In genomic region chr3:33105785-33106184, GRCm38 (mm10) we compare ENCODE assay signal across 28 mouse cellular contexts. TPM values are rescaled to one million over a fixed set of nuclear protein-coding genes. Genes with fewer than 3 reads are reported as not detected.
DNase-seq lines count a peak whose midpoint lies in the region; ATAC-seq and TF ChIP-seq lines count a peak whose summit lies in the region.
"Had no signal": no experiment of that assay in that cellular context is flagged by ENCODE, and none has a peak within 500 bp of the region (broad histone marks: within the 10 kb centered on the region; RNA-seq: fewer than 3 reads in every experiment).

No protein-coding gene starts in this region.

- no peak overlapping the region for H3K4me3 ChIP-seq in heart, adult 2 months
- H3K4me3 ChIP-seq in liver, postnatal 0 days (ENCODE audit: low read depth, low read length): no peak overlapping the region
- no peak overlapping the region for H3K4me3 ChIP-seq in liver, embryonic 11.5 days (ENCODE audit: low read depth, low read length)
- no peak overlapping the region for H3K4me3 ChIP-seq in E14TG2a.4 (replicated peaks; ENCODE audit: low read length)
- no peak overlapping the region for H3K4me3 ChIP-seq in forebrain, embryonic 13.5 days
- H3K4me3 ChIP-seq: forebrain, embryonic 12.5 days; heart, embryonic 12.5 days; kidney, embryonic 15.5 days; limb, embryonic 10.5 days; limb, embryonic 15.5 days; megakaryocyte, embryonic 14.5 days had no signal

- no peak overlapping the region for H3K9ac ChIP-seq in heart, adult 2 months (ENCODE audit: low read depth, low read length)
- no peak overlapping the region for H3K9ac ChIP-seq in liver, postnatal 0 days (replicated peaks)
- H3K9ac ChIP-seq in liver, embryonic 11.5 days (ENCODE audit: low read depth, low read length): no peak overlapping the region
- no peak overlapping the region for H3K9ac ChIP-seq in forebrain, embryonic 13.5 days
- H3K9ac ChIP-seq: forebrain, embryonic 12.5 days; heart, embryonic 12.5 days; kidney, embryonic 15.5 days; limb, embryonic 15.5 days had no signal

- no peak overlapping the region for H3K27ac ChIP-seq in heart, adult 2 months
- H3K27ac ChIP-seq in liver, postnatal 0 days (ENCODE audit: low read depth): no peak overlapping the region
- no peak overlapping the region for H3K27ac ChIP-seq in liver, embryonic 11.5 days (ENCODE audit: low read depth, low read length)
- no peak overlapping the region for H3K27ac ChIP-seq in forebrain, embryonic 13.5 days
- H3K27ac ChIP-seq: forebrain, embryonic 12.5 days; kidney, embryonic 15.5 days; limb, embryonic 10.5 days; limb, embryonic 15.5 days had no signal

- H3K4me2 ChIP-seq in liver, postnatal 0 days (ENCODE audit: low read depth, low read length): no peak overlapping the region
- no peak overlapping the region for H3K4me2 ChIP-seq in liver, embryonic 11.5 days
- no peak overlapping the region for H3K4me2 ChIP-seq in forebrain, embryonic 13.5 days
- H3K4me2 ChIP-seq: forebrain, embryonic 12.5 days; heart, embryonic 12.5 days; kidney, embryonic 15.5 days; limb, embryonic 15.5 days had no signal

- ATAC-seq in liver, postnatal 0 days: no peak
- ATAC-seq in liver, embryonic 11.5 days (replicated peaks; ENCODE audit: low FRiP score): no peak
- ATAC-seq in forebrain, embryonic 13.5 days: no peak
- ATAC-seq: hindbrain, embryonic 16.5 days; lung, postnatal 0 days had no signal

- WGBS in heart, adult 2 months: 88% methylated on average over 2 of the region's 2 CpGs
- 71% methylated on average over 1 of the region's 2 CpGs for WGBS in liver, postnatal 0 days (ENCODE audit: insufficient replicate concordance)
- WGBS in liver, embryonic 11.5 days: 71% methylated on average over 1 of the region's 2 CpGs
- 93% methylated on average over 2 of the region's 2 CpGs for WGBS in forebrain, embryonic 13.5 days

- no peaks in the 10 kb centered on the region for H3K79me2 ChIP-seq in heart, adult 2 months (replicated peaks; ENCODE audit: control insufficient read depth, insufficient read depth, low read length)

- DNase-seq in heart, adult 2 months: no peak
- DNase-seq in heart, postnatal 10 days: no peak
- no peak for DNase-seq in liver, postnatal 0 days
- DNase-seq in liver, embryonic 11.5 days (ENCODE audit: low spot score): no peak
- DNase-seq in R1 (ENCODE audit: low read depth, low spot score): peak; percentile 35
- DNase-seq: adrenal gland, postnatal 25 days; cerebellum, adult 18-20 months; cerebellum, postnatal 10 days; gastrocnemius, postnatal 10 days; kidney, adult 18-20 months; kidney, postnatal 25 days; lung, postnatal 4 days; midbrain, embryonic 14.5 days; thymus, postnatal 36 days had no signal

- intact Hi-C loops in heart, adult 2 months (cut with DNase I): no loop called here
- intact Hi-C loops in heart, postnatal 10 days (cut with DNase I): no loop called here

- H3K4me1 ChIP-seq in heart, adult 2 months (ENCODE audit: control insufficient read depth, insufficient read depth, low read length): no peaks in the 10 kb centered on the region
- H3K4me1 ChIP-seq in liver, postnatal 0 days (ENCODE audit: insufficient read depth): no peaks in the 10 kb centered on the region
- no peaks in the 10 kb centered on the region for H3K4me1 ChIP-seq in liver, embryonic 11.5 days (replicated peaks; ENCODE audit: control insufficient read depth, insufficient read depth, low read length)
- H3K4me1 ChIP-seq in E14TG2a.4 (replicated peaks; ENCODE audit: low read depth, low read length): no peaks in the 10 kb centered on the region
- H3K4me1 ChIP-seq in forebrain, embryonic 13.5 days: no peaks in the 10 kb centered on the region
- H3K4me1 ChIP-seq: forebrain, embryonic 12.5 days; heart, embryonic 12.5 days; kidney, embryonic 15.5 days; limb, embryonic 10.5 days; limb, embryonic 15.5 days; megakaryocyte, embryonic 14.5 days had no signal

- H3K36me3 ChIP-seq in heart, adult 2 months (ENCODE audit: control insufficient read depth, insufficient read depth, low read length): no peaks in the 10 kb centered on the region
- H3K36me3 ChIP-seq in liver, postnatal 0 days (replicated peaks; ENCODE audit: insufficient read depth, low read length): no peaks in the 10 kb centered on the region
- H3K36me3 ChIP-seq in liver, embryonic 11.5 days (ENCODE audit: control insufficient read depth, insufficient read depth, low read length): no peaks in the 10 kb centered on the region
- H3K36me3 ChIP-seq in E14TG2a.4 (ENCODE audit: insufficient read depth, low read length): no peaks in the 10 kb centered on the region
- no peaks in the 10 kb centered on the region for H3K36me3 ChIP-seq in forebrain, embryonic 13.5 days (ENCODE audit: poor library complexity, severe bottlenecking)
- H3K36me3 ChIP-seq: forebrain, embryonic 12.5 days; G1E; heart, embryonic 12.5 days; kidney, embryonic 15.5 days; limb, embryonic 10.5 days; limb, embryonic 15.5 days had no signal

- TF ChIP-seq POLR2A in heart, adult 2 months (IDR thresholded peaks at IDR 0.05; ENCODE audit: insufficient read depth, low read depth, low read length): no peak

- TF ChIP-seq CTCF in heart, adult 2 months (IDR thresholded peaks at IDR 0.05): 0 out of 2 replicates have a peak, but pooled peaks have one; percentile 11
- 0 out of 2 replicates have a peak, but pooled peaks have one; percentile 3 for TF ChIP-seq CTCF in liver, postnatal 0 days (IDR thresholded peaks at IDR 0.05; ENCODE audit: low read depth)
- TF ChIP-seq CTCF in E14TG2a.4 (conservative IDR thresholded peaks at IDR 0.05; ENCODE audit: low read length): peak; percentile 29

- no peaks in the 10 kb centered on the region for H3K9me3 ChIP-seq in liver, postnatal 0 days (ENCODE audit: low read length)
- H3K9me3 ChIP-seq in liver, embryonic 11.5 days (ENCODE audit: control insufficient read depth, low read length): no peaks in the 10 kb centered on the region
- no peaks in the 10 kb centered on the region for H3K9me3 ChIP-seq in E14TG2a.4 (ENCODE audit: low read length)
- no peaks in the 10 kb centered on the region for H3K9me3 ChIP-seq in forebrain, embryonic 13.5 days (replicated peaks)
- H3K9me3 ChIP-seq: forebrain, embryonic 12.5 days; G1E; heart, embryonic 12.5 days; kidney, embryonic 15.5 days; limb, embryonic 10.5 days; limb, embryonic 15.5 days; megakaryocyte, embryonic 14.5 days had no signal

- no peaks in the 10 kb centered on the region for H3K27me3 ChIP-seq in heart, adult 2 months (ENCODE audit: control insufficient read depth, insufficient read depth, low read length)
- no peaks in the 10 kb centered on the region for H3K27me3 ChIP-seq in liver, postnatal 0 days (ENCODE audit: insufficient read depth, low read length)
- no peaks in the 10 kb centered on the region for H3K27me3 ChIP-seq in liver, embryonic 11.5 days (replicated peaks; ENCODE audit: control insufficient read depth, insufficient read depth, low read length)
- H3K27me3 ChIP-seq in E14TG2a.4 (ENCODE audit: insufficient read depth, low read length): no peaks in the 10 kb centered on the region
- no peaks in the 10 kb centered on the region for H3K27me3 ChIP-seq in forebrain, embryonic 13.5 days
- H3K27me3 ChIP-seq: forebrain, embryonic 12.5 days; heart, embryonic 12.5 days; kidney, embryonic 15.5 days; limb, embryonic 15.5 days; megakaryocyte, embryonic 14.5 days had no signal

- no peak for TF ChIP-seq EP300 in heart, adult 2 months (IDR thresholded peaks at IDR 0.05; ENCODE audit: insufficient read depth, low read depth, low read length)
- TF ChIP-seq EP300 in liver, postnatal 0 days (IDR thresholded peaks at IDR 0.05; ENCODE audit: low read depth): no peak

RNA-seq across cellular contexts. Expression of gene Pex5l, which starts 37.3 kb away (rescaled TPM):
- under 1 TPM; 0.45 to 0.47 TPM for total RNA-seq in heart, adult 2 months (2021)
- 0.51 and 1.1 TPM in 2 replicates for polyA plus RNA-seq in heart, adult 2 months (2012; rRNA removed)
- total RNA-seq in heart, postnatal 10 days (2021): under 1 TPM; 0.20 to 0.38 TPM
- polyA plus RNA-seq in liver, postnatal 0 days (2015; fragmentation: Nextera tagmentation; extraction: Ambion mirVana): not detected in 2 replicates
- polyA plus RNA-seq in liver, embryonic 11.5 days (2014; fragmentation: Nextera tagmentation; extraction: Ambion mirVana): 0.06 and 0.15 TPM in 2 replicates
- 0.99 and 1.2 TPM in 2 replicates for polyA plus RNA-seq in forebrain, embryonic 13.5 days (2015; fragmentation: Nextera tagmentation; extraction: Ambion mirVana)
- total RNA-seq: hematopoietic stem cell, adult 5-6 weeks; monocyte, adult 5-6 weeks had no signal
- polyA plus RNA-seq: G1E; heart, embryonic 12.5 days; liver, embryonic 16.5 days had no signal
